Mouse (Mus musculus) intestine, embryonic 15.5 days (tissue): ENCODE results near the gene Pik3c2b. TPM values are rescaled to one million over a fixed set of nuclear protein-coding genes. Genes with fewer than 3 reads are reported as not detected.

ENCODE experiments used
- ATAC-seq: fragments of 200-750 bp; cut with Nextera tagmentation; 2 replicates; pipeline ENCODE4 v1.8.0; 2017; ENCODE audit warnings: moderate TSS enrichment, moderate library complexity
- H3K27ac ChIP-seq: fragments of 300-500 bp; sonication (generic); 2 replicates; pipeline ENCODE4 v1.5.1; 2015; ENCODE audit warnings: mild to moderate bottlenecking, inconsistent platforms
- H3K27me3 ChIP-seq: fragments of 300-500 bp; sonication (generic); replicated peaks from 2 replicates; pipeline ENCODE4 v1.6.1; 2015; ENCODE audit warnings: inconsistent platforms
- H3K36me3 ChIP-seq: fragments of 300-500 bp; sonication (generic); 2 replicates; pipeline ENCODE4 v1.6.1; 2015; ENCODE audit warnings: inconsistent platforms
- H3K4me1 ChIP-seq: fragments of 300-500 bp; sonication (generic); replicated peaks from 2 replicates; pipeline ENCODE4 v1.6.1; 2015; ENCODE audit warnings: inconsistent platforms
- H3K4me2 ChIP-seq: fragments of 300-500 bp; sonication (generic); replicated peaks from 2 replicates; pipeline ENCODE4 v1.6.1; 2015; ENCODE audit warnings: mild to moderate bottlenecking, inconsistent platforms
- H3K4me3 ChIP-seq: fragments of 300-500 bp; sonication (generic); replicated peaks from 2 replicates; pipeline ENCODE4 v1.5.1; 2015; ENCODE audit warnings: inconsistent platforms
- H3K9ac ChIP-seq: fragments of 300-500 bp; sonication (generic); 2 replicates; pipeline ENCODE4 v1.6.1; 2015; ENCODE audit warnings: inconsistent platforms
- H3K9me3 ChIP-seq: fragments of 300-500 bp; sonication (generic); 2 replicates; pipeline ENCODE4 v1.6.1; 2016; ENCODE audit warnings: inconsistent platforms
- WGBS: fragments of 180-500 bp; shearing (Covaris S2); methylation state at CpG from one replicate; pipeline ENCODE4 v1.1.7; 2015; 5-methylcytosine and 5-hydroxymethylcytosine counted together
- polyA plus RNA-seq: library from polyadenylated mRNA; unstranded; fragments of >200 nt; fragmentation: Nextera tagmentation; extraction: Ambion mirVana; gene quantifications from 2 replicates; pipeline ENCODE4 v1.2.1, GENCODE M21; 2015

Gene Pik3c2b
- polyA plus RNA-seq, 1 experiment from 2014 or later: 6.1 TPM

- Histone ChIP-seq H3K27me3 (no peaks in the 10 kb centered on the region), H3K27ac (peak overlapping the region; percentile 77), H3K9me3 (no peaks in the 10 kb centered on the region), H3K4me1 (peaks cover 20% of the 10 kb centered on the region), H3K9ac (no peak overlapping the region), H3K4me2 (no peak overlapping the region), H3K36me3 (peaks cover 5% of the 10 kb centered on the region), H3K4me3 (no peak overlapping the region)
- ATAC-seq: 0 out of 2 replicates have a peak, but pooled peaks have one; percentile 11
- WGBS: 57% methylated on average over 12 of the region's 12 CpGs
Observed at GRCm38 (mm10) chr1:133077606-133078337, 32.3 kb downstream of the Pik3c2b start.

- no peak for ATAC-seq
- Histone ChIP-seq H3K27me3 (no peaks in the 10 kb centered on the region), H3K4me3 (no peak overlapping the region), H3K4me2 (no peak overlapping the region), H3K9me3 (no peaks in the 10 kb centered on the region), H3K27ac (peak overlapping the region; percentile 77), H3K4me1 (peaks cover 22% of the 10 kb centered on the region), H3K9ac (no peak overlapping the region), H3K36me3 (peaks cover 5% of the 10 kb centered on the region)
- 52% methylated on average over 1 of the region's 1 CpGs for WGBS
Observed at GRCm38 (mm10) chr1:133078338-133078727, 32.9 kb downstream of the Pik3c2b start.

- WGBS: 87% methylated on average over 7 of the region's 7 CpGs
- no peak for ATAC-seq
Observed at GRCm38 (mm10) chr1:133079509-133079908, 34.0 kb downstream of the Pik3c2b start.

DNA sequence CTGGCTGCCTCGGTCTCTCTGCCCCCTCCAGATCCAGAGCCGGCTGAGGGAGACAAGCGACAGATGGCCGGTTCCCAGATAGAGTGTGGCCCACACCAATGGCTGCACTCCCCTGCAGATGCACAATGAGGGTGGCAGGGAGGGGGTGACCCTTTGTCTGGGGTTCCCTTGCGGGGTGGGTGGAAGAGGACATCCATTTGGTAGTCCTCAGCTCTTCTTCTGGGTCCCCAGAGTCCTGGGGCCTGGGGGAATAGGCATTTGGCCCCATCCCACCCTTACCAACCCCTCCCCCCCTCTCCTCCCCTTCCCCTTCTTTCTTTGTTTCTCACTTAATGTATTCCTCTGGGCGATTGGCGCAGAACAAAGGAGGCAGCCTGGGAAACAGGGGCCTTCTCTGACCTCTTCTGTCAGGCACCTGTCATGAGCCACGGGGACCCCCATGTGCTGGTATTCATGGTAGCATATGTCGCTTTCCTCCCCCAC is 34.7 kb downstream of the Pik3c2b start:
- H3K27me3 ChIP-seq: no peaks in the 10 kb centered on the region
- H3K9ac ChIP-seq: no peak overlapping the region
- H3K36me3 ChIP-seq: peaks cover 5% of the 10 kb centered on the region
- no peaks in the 10 kb centered on the region for H3K9me3 ChIP-seq
- H3K4me1 ChIP-seq: peaks cover 35% of the 10 kb centered on the region
- H3K4me2 ChIP-seq: no peak overlapping the region
- H3K27ac ChIP-seq: no peak overlapping the region
- WGBS: 60% methylated on average over 9 of the region's 9 CpGs
- H3K4me3 ChIP-seq: no peak overlapping the region
- ATAC-seq: no peak

More at GRCm38 (mm10) chr1:133079509-133079908, 34.0 kb downstream of the Pik3c2b start:
- peaks cover 31% of the 10 kb centered on the region for H3K4me1 ChIP-seq
- H3K9ac ChIP-seq: no peak overlapping the region
- H3K4me3 ChIP-seq: no peak overlapping the region
- peaks cover 5% of the 10 kb centered on the region for H3K36me3 ChIP-seq
- no peaks in the 10 kb centered on the region for H3K9me3 ChIP-seq
- H3K27ac ChIP-seq: no peak overlapping the region
- no peaks in the 10 kb centered on the region for H3K27me3 ChIP-seq
- no peak overlapping the region for H3K4me2 ChIP-seq

DNA sequence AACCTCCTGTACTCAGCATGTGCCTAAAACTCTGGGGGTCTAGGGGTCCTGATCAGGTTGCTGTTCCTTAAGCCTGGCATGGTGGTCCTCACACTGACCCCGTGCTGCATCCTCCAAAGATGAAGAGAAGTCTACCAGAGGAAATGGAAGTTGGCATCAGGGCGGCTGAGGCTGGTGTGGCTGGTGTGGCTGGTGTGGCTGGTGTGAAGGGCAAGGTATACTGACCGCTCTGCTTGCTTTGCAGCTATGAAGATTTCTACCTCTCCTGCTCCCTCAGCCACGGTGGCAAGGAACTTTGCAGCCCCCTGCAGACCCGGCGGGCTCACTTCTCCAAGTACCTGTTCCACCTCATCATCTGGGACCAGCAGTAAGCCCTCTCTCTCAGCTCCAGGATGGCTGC is 35.2 kb downstream of the Pik3c2b start:
- no peak overlapping the region for H3K9ac ChIP-seq
- H3K27me3 ChIP-seq: no peaks in the 10 kb centered on the region
- WGBS: 80% methylated on average over 6 of the region's 6 CpGs
- no peak overlapping the region for H3K4me2 ChIP-seq
- H3K27ac ChIP-seq: no peak overlapping the region
- no peaks in the 10 kb centered on the region for H3K9me3 ChIP-seq
- ATAC-seq: no peak
- peaks cover 35% of the 10 kb centered on the region for H3K4me1 ChIP-seq
- H3K36me3 ChIP-seq: peaks cover 5% of the 10 kb centered on the region
- no peak overlapping the region for H3K4me3 ChIP-seq

DNA sequence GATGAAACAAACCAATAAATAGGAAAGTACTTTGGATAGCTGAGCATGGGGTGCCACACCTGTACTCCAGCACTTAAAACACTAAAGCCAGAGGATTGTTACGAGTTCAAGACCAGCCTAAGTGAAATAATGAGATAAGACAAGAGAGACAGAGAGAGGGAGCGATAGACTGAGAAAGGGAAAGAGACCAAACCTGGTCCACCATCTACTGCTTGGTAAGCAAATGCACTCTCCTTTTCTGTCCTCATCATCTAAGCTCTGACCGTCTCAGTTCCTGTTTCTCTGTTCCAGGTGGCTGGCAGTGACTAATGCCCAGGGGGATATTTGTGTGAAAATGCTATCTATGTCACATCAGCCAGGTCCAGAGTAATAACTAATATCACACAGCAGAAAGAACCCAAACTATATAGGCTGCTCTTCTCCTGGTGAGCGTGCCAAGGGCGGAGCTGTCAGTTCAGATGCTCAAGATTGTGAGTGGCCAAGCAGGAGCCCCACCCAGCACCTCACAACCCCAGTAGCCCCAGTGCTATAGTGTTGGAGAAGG is 37.6 kb downstream of the Pik3c2b start:
- Histone ChIP-seq H3K4me1 (peaks cover 18% of the 10 kb centered on the region), H3K36me3 (peaks cover 5% of the 10 kb centered on the region), H3K9me3 (no peaks in the 10 kb centered on the region), H3K9ac (no peak overlapping the region), H3K27me3 (no peaks in the 10 kb centered on the region), H3K4me2 (no peak overlapping the region), H3K4me3 (no peak overlapping the region), H3K27ac (0 out of 2 replicates have a peak overlapping the region, but pooled peaks have one; percentile 84)
- 88% methylated on average over 5 of the region's 5 CpGs for WGBS
- no peak for ATAC-seq

- no peak overlapping the region for H3K9ac ChIP-seq
- H3K4me1 ChIP-seq: peaks cover 18% of the 10 kb centered on the region
- 47% methylated on average over 11 of the region's 11 CpGs for WGBS
- H3K9me3 ChIP-seq: no peaks in the 10 kb centered on the region
- H3K27ac ChIP-seq: peak overlapping the region; percentile 84
- peak; percentile 88 for ATAC-seq
- no peaks in the 10 kb centered on the region for H3K27me3 ChIP-seq
- peaks cover 5% of the 10 kb centered on the region for H3K36me3 ChIP-seq
- H3K4me2 ChIP-seq: peak overlapping the region; percentile 25
- no peak overlapping the region for H3K4me3 ChIP-seq
Observed at GRCm38 (mm10) chr1:133083942-133084625, 38.6 kb downstream of the Pik3c2b start.

- Histone ChIP-seq H3K4me1 (peaks cover 18% of the 10 kb centered on the region), H3K9ac (no peak overlapping the region), H3K36me3 (peaks cover 5% of the 10 kb centered on the region), H3K27ac (peak overlapping the region; percentile 84), H3K9me3 (no peaks in the 10 kb centered on the region), H3K4me2 (peak overlapping the region; percentile 25), H3K27me3 (no peaks in the 10 kb centered on the region), H3K4me3 (no peak overlapping the region)
- WGBS: 73% methylated on average over 13 of the region's 14 CpGs
- peak; percentile 47; the same call in 1 of the 2 replicates for ATAC-seq
Observed at GRCm38 (mm10) chr1:133084708-133085416, 39.4 kb downstream of the Pik3c2b start.

GRCm38 (mm10) chr1:133085417-133085742 is 39.9 kb downstream of the Pik3c2b start:
- Histone ChIP-seq H3K27ac (0 out of 2 replicates have a peak overlapping the region, but pooled peaks have one; percentile 84), H3K4me2 (no peak overlapping the region), H3K9ac (no peak overlapping the region), H3K4me1 (peaks cover 18% of the 10 kb centered on the region), H3K36me3 (peaks cover 5% of the 10 kb centered on the region), H3K9me3 (no peaks in the 10 kb centered on the region), H3K27me3 (no peaks in the 10 kb centered on the region), H3K4me3 (no peak overlapping the region)
- ATAC-seq: no peak
- 98% methylated on average over 8 of the region's 8 CpGs for WGBS

GRCm38 (mm10) chr1:133086804-133087203 is 41.3 kb downstream of the Pik3c2b start:
- Histone ChIP-seq H3K4me2 (no peak overlapping the region), H3K27ac (no peak overlapping the region), H3K27me3 (no peaks in the 10 kb centered on the region), H3K36me3 (no peaks in the 10 kb centered on the region; the same call in 1 of the 2 replicates), H3K9ac (no peak overlapping the region), H3K4me3 (no peak overlapping the region), H3K4me1 (peaks cover 21% of the 10 kb centered on the region), H3K9me3 (no peaks in the 10 kb centered on the region)
- WGBS: 91% methylated on average over 10 of the region's 10 CpGs
- ATAC-seq: no peak

DNA sequence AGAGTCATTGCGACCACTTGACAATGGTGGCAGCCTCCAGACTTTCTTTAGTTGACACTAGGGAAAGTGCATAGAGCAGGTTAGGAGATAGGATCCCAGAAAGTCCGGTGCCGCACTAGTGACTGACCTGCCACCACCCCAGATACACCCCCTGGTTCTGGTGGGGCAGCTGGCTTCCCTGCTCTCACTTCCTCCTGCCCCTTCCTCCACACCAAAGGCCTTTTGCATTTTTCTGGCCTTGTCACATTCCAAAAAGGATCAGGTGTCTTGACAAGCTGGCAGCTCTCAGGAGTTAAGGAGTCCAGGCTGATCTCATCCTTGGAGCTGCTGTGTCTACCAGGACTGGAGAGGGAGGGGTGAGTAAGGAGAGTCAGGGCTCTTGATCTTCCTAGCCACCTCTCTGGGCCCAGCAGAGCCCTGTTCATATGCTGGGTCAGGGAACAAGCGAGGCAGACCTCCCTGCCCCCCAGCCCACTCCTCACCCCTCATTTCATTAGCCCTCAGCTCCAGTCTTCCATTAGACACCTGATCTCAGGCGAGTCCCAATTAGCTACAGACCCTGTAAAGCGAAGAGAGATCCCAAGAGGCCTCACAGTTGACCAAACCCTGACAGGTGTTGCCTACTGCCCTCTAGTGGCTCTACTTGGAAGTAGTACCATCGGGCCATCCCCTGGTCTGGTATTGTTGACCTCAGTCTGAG is 41.9 kb downstream of the Pik3c2b start:
- no peak overlapping the region for H3K4me3 ChIP-seq
- no peak overlapping the region for H3K9ac ChIP-seq
- no peak for ATAC-seq
- no peak overlapping the region for H3K27ac ChIP-seq
- no peak overlapping the region for H3K4me2 ChIP-seq
- no peaks in the 10 kb centered on the region for H3K9me3 ChIP-seq
- H3K36me3 ChIP-seq: no peaks in the 10 kb centered on the region; the same call in 1 of the 2 replicates
- 47% methylated on average over 7 of the region's 7 CpGs for WGBS
- H3K27me3 ChIP-seq: no peaks in the 10 kb centered on the region
- peaks cover 21% of the 10 kb centered on the region for H3K4me1 ChIP-seq
